Mouse (Mus musculus) thymus, adult 2 months (tissue): ENCODE measurements at regions not wholly inside any gene's neighbourhood (a gene's known extent, or its start where the extent isn't known, plus 50 kb on each side); places are given as distances from the start of the nearest gene placed in this dataset.
A peak's percentile ranks its signal among the peaks of the same experiment; 100 is the strongest.

Source experiments
- DNase-seq: peaks from one replicate; pipeline ENCODE4 v3.0.0; 2021
- H3K27ac ChIP-seq: fragments of 200-500 bp; 2 replicates; pipeline ENCODE4 v1.5.1; 2012; ENCODE audit warnings: low read length, control low read depth; ENCODE audit not compliant: control insufficient read depth, insufficient read depth
- H3K27me3 ChIP-seq: fragments of 200-500 bp; 2 replicates; pipeline ENCODE4 v1.6.1; 2012; ENCODE audit warnings: mild to moderate bottlenecking, low read length, moderate library complexity, mixed read lengths; ENCODE audit not compliant: control insufficient read depth, insufficient read depth
- H3K36me3 ChIP-seq: fragments of 200-500 bp; 2 replicates; pipeline ENCODE4 v1.6.1; 2012; ENCODE audit warnings: mild to moderate bottlenecking, low read length, moderate library complexity; ENCODE audit not compliant: control insufficient read depth, insufficient read depth
- H3K4me1 ChIP-seq: fragments of 200-500 bp; replicated peaks from 2 replicates; pipeline ENCODE4 v1.6.1; 2012; ENCODE audit warnings: low read length; ENCODE audit not compliant: control insufficient read depth, insufficient read depth
- H3K4me3 ChIP-seq: fragments of 200-500 bp; 2 replicates; pipeline ENCODE4 v1.5.1; 2012; ENCODE audit warnings: mild to moderate bottlenecking, low read length, control low read depth, moderate library complexity; ENCODE audit not compliant: control insufficient read depth, insufficient read depth
- CTCF ChIP-seq: fragments of 200-500 bp; IDR thresholded peaks from 2 replicates; pipeline ENCODE4 v1.5.1; 2012; ENCODE audit warnings: mild to moderate bottlenecking, control low read depth, low read length, moderate library complexity, borderline replicate concordance; ENCODE audit not compliant: control insufficient read depth, poor library complexity, insufficient read depth; ENCODE audit errors: extremely low read depth
- POLR2A ChIP-seq: fragments of 200-500 bp; IDR thresholded peaks from 2 replicates; pipeline ENCODE4 v1.6.1; 2012; ENCODE audit warnings: mild to moderate bottlenecking, low read length, control low read depth, moderate library complexity; ENCODE audit not compliant: control insufficient read depth, poor library complexity, insufficient read depth; ENCODE audit errors: extremely low read depth
- WGBS: fragments of 180-500 bp; shearing (Covaris S2); methylation state at CpG from one replicate; pipeline ENCODE4 v1.1.7; 2018; 5-methylcytosine and 5-hydroxymethylcytosine counted together

DNA sequence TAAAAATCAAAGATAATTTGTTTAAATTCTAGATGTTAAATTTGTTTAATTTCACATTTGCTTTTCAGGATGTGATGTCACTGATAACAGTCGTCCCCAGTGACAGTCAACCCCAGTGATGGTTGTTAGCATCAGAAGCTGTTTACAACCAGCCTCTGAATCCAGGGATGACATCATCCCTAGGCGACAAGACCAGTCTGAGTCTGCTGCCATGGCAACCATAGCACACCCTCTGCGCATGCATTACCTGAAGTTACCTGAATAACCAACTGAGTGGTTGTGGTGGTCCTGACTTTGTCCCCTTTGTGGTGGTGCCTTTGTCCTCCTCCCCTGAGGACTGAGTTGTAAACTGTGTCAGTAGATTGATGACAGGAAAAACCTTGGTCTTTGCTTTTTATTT lies 92.0 kb upstream of the Zfp644 start:
- Histone ChIP-seq H3K27ac (no peak overlapping the region), H3K4me3 (no peak overlapping the region), H3K36me3 (no peaks in the 10 kb centered on the region), H3K4me1 (peaks cover 3% of the 10 kb centered on the region), H3K27me3 (no peaks in the 10 kb centered on the region; the same call in 1 of the 2 replicates)
- DNase-seq = no peak
- TF ChIP-seq POLR2A = no peak
- no peak for TF ChIP-seq CTCF
- 44% methylated on average over 3 of the region's 3 CpGs for WGBS

DNA sequence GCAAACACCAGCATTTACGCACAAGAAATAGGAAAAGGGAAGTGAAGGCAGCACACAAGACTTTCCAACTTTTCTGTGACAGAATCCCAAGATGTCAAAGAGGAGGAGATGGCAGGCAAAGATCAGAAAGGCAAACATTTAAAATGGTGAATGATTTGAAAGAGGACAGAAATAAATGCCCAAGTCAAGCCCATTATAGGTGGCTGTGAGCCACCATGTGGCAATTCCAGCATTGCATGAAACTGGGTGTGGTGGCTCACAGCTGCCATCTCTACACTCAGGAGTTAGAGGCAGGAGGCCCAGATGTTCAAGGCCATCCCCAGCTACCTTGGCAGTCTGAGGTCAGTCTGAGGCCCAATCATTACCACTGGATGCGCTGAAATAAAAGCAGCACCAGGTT lies 88.0 kb upstream of the Zfp644 start:
- Histone ChIP-seq H3K27me3 (no peaks in the 10 kb centered on the region; the same call in 1 of the 2 replicates), H3K27ac (no peak overlapping the region), H3K36me3 (no peaks in the 10 kb centered on the region), H3K4me1 (peaks cover 7% of the 10 kb centered on the region), H3K4me3 (no peak overlapping the region)
- peak; percentile 30 for DNase-seq
- WGBS = 67% methylated on average over 2 of the region's 2 CpGs
- no peak for TF ChIP-seq POLR2A
- no peak for TF ChIP-seq CTCF

DNA sequence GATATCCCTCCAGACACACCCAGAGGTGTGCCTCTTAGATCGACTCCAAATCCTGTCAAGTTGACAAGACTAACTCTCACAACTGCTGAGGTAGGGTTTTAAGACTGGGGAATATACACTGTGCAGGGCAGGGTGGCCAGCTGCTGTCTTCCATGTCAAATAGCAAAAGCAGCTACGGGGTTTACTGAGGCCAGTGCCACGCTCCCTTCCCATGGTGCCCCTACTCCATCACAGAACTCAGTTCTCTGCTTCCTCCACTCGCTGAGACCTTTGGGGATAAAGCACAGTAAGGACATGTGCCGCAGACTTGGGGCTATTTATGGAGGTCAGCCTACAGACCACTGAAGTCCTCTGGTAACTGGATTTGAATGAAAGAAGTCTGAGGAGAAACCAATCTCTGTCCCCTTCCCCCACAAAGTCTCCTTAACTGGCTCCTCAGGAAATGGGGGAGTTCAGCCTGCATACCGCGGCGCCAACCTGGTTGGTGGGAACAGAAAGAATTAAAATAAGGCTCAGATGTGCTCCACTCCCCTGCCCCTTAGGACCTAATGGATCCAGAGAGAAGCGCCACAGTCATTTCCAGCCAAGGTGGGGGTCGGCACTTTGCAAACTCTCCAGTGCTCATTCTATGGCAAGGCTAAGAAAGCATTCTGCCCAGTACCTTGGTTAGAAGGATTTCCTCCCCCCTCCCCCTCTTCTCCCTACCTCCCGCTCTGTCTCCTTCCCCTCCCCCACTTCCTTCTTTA lies 87.0 kb upstream of the Zfp644 start:
- no peak overlapping the region for H3K4me3 ChIP-seq
- TF ChIP-seq CTCF (no peak), POLR2A (no peak)
- 19% methylated on average over 11 of the region's 11 CpGs for WGBS
- DNase-seq = no peak
- no peak overlapping the region; the same call in 1 of the 2 replicates for H3K27ac ChIP-seq
- no peaks in the 10 kb centered on the region for H3K36me3 ChIP-seq
- H3K27me3 ChIP-seq = no peaks in the 10 kb centered on the region; the same call in 1 of the 2 replicates
- H3K4me1 ChIP-seq = peaks cover 7% of the 10 kb centered on the region

DNA sequence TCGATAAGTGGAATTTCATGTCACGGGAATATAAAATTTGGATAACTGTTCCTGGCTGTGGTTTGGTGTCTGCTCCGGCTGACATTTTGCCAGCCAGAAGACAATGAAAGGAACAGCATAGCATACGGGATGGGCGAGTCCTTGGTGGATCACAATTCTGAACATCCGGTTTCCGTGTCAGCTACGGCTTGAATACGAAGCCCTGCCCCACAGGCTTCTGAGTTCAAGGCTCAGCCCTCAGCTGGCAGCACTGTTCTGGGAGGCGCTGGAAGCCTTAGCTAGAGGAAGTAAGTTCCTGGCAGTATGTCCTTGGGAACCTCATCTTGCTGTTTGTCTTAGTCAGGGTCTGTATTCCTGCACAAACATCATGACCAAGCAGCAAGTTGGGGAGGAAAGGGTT lies 83.7 kb upstream of the Zfp644 start:
- 96% methylated on average over 10 of the region's 10 CpGs for WGBS
- TF ChIP-seq CTCF (no peak), POLR2A (no peak)
- DNase-seq = no peak

DNA sequence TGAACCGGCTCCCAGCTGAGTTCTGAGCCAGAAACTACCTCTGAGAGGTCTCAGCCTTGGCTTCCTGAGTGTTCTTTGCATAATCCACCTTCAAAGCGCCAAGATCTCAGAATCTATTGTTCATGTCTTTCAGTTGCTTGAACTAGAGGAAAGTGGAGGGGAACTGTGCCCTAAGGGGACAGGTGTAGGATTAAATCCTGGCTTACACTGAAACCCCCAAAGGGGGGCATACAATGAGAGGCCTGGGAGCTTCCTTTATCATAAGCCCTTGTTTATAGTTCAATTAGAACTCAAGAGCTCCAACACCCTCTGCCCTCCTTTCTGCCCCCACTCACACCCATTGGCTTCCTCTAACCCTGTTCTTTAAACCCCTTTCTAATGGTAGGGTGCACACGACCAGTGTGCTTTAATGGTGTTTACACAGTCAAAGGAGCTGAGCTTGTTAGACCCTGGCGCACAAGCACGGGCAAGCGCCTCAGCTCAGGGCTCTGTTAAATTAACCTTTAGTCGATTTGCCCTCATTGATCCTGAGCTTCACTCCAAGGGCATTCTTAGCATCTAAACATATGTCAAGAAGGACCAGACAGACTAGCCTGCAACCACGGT lies 81.2 kb upstream of the Zfp644 start:
- TF ChIP-seq POLR2A (no peak), CTCF (no peak)
- 87% methylated on average over 8 of the region's 8 CpGs for WGBS
- Histone ChIP-seq H3K36me3 (no peaks in the 10 kb centered on the region), H3K4me3 (no peak overlapping the region), H3K27me3 (no peaks in the 10 kb centered on the region), H3K4me1 (no peaks in the 10 kb centered on the region), H3K27ac (no peak overlapping the region)
- no peak for DNase-seq

More for the DNA sequence above, 83.7 kb upstream of the Zfp644 start:
- H3K4me1 ChIP-seq = peaks cover 7% of the 10 kb centered on the region
- H3K4me3 ChIP-seq = no peak overlapping the region
- H3K36me3 ChIP-seq = no peaks in the 10 kb centered on the region
- H3K27ac ChIP-seq = no peak overlapping the region
- no peaks in the 10 kb centered on the region for H3K27me3 ChIP-seq

DNA sequence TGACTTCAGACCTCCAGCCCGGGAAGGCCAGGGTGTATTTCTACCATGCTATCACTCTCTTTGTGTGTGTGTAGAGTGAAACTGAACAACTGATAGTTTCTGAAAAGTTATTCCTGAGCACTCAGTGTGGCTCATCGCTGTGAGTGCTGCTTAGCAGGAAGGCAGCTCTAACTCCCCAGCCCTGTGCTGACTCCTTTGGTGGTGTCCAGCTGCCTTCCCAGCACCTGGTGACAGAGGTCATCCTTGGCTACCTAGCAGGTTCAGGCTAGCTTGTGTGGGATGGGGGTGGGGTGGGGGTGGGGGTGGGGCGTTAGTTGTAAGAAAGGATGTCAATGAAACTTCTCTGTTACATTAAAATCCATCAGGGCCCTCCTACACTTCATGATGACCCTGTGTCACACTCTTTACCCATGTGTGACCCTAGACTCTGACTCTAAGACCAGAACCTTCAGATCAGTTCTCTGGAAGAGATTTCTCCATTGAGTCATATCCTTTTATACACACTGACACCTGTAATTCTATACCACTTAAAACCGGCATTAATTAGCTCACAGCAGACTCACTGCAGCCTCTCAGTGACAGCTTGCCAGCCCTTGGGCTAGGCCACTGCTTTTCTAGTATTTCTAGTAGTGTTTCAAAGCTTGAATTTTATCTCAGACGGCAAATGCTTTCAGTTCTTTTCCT lies 78.1 kb upstream of the Zfp644 start:
- 91% methylated on average over 5 of the region's 5 CpGs for WGBS
- H3K27me3 ChIP-seq = no peaks in the 10 kb centered on the region
- DNase-seq = no peak

More for the DNA sequence above, 78.1 kb upstream of the Zfp644 start:
- no peaks in the 10 kb centered on the region for H3K36me3 ChIP-seq
- no peak overlapping the region for H3K4me3 ChIP-seq
- no peaks in the 10 kb centered on the region for H3K4me1 ChIP-seq
- TF ChIP-seq POLR2A (no peak), CTCF (no peak)
- no peak overlapping the region for H3K27ac ChIP-seq
